Mouse (Mus musculus) testis, postnatal 14 days (tissue): ENCODE data around the gene Erg.

Experiments used
- DNase-seq: peaks from one replicate; pipeline ENCODE4 v3.0.0; 2021; ENCODE audit warnings: low spot score

Gene Erg

DNA sequence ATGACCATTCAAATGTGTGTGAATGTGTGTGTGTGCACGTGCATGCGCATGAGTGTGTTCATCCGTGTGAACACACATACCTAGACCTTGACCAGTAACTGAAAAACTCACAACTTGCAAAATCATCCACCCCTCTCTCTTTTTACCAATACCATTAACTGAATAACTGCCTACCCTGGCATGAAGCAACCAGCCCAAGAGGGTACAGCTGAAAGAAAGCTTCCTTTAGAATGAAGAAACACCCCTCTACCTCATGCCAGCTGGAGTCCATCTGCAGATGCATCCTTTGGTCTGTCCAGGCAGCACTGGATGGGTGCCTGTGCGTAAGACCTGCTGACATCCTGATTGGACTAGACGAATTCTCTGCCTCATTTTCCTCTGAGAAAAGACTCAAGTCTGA, 198.1 kb downstream of the Erg start:
- no peak for DNase-seq

DNA sequence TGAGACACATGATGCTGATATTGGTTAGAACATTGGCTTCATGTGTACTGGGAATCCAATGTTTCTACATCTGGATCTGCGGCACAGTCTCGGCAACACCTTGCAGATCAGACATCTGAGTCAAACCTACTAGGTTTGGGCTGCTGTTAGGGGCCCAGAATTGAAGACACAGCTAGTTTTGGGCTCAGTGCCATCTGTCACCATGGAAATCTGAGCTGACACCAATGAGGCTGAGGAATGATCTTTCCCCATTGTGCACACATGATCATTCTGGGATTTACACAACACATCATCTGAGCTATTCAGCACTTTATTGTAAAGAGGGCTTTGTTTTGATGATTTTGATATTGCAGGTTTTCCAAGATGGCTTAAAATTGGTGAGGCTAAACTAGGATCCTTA, 199.4 kb downstream of the Erg start:
- no peak for DNase-seq

DNA sequence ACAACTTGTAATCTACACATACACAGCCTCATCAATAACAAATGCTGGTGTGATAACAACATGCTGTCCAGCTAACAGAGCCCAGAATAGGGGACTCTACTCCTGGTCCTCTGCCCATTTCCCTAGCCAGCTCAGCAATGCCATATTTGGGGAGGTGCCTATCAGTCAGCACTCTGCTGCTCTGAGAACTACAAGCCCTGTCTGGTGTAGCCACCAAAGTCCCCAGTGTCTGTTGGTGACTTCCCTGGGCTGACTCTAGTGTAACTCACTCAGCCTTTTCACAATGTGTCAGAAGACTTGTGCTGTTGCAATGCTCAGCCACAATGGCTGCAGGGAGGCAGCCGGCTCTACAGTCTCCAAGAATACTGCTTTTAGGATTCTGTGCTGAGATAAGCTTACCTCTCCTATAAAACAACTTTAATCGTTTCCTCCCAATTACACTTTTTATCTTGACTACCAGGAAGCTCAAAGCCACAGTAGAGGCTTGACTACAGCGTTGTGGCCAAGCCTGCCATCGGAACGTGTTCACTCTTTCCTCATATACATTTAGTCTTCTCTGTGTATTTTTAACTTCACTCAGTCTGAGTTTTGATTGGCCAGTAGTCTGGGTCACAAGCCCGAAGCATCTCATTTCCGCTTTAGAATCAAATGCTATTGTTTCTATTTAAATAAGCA, 201.0 kb downstream of the Erg start:
- DNase-seq, result no peak

DNA sequence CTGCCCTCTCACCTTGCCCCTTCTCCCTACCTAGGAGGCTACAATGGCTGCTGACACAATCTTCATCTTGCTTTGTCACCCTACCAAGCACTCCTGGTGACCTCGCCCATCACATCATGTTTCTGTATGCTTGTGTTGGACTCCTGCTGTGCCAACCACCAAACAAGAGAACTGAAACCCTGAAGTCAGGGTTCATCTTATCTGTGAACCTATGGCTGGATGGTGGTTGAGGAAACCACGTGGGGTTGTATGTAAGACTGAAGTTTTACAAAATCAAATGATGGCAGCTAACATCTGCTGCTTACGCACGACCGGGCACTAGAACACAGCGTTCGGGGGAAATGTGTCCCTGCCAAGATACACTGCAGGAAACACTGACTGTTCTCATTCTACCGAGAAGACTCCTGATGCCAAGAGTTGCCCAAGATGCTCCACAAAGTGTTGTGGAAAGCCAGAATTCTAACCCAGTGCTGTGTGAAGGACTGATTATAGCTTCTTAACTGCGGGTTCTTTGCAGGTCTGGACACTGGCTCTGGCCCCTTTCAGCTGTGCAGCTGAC, 201.7 kb downstream of the Erg start:
- no peak for DNase-seq

DNA sequence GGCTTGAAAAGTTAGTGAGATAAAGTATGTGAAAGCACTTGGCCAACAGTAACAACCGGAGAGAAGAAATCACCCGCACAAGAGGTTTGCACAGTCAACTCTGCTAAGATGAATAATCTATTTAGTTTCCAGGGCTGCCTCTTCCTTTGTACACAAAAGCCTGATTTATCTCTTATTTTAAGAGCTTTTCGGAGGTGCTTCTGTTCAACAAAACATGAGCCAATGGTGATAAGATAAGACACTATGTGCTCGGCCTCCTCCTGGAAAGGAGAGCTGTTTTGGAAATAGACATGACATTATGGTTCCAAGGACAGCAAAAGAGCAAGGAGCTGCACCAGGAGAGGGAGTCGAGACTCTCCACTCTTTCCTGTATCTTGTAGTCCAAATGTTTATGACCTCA, 204.1 kb downstream of the Erg start:
- no peak for DNase-seq

DNA sequence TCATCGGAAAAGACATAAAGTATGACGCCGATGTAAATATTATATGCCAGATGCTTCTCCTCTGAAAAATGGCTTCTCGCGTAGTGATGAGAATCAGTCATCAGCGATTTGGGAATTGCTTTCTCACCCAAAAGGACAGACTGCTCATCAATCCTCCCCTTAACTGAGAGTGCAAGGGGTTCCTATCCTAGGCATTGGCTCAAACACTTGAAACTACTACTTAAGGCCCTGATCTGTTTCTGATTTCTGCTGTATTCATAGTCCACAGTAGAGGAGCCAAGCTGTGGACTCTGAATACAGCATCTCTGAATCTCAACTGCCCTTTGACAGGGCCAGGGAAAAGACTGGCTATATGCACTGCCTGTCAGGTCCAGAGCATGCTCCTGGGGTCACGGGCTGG, 209.6 kb downstream of the Erg start:
- DNase-seq, result no peak

DNA sequence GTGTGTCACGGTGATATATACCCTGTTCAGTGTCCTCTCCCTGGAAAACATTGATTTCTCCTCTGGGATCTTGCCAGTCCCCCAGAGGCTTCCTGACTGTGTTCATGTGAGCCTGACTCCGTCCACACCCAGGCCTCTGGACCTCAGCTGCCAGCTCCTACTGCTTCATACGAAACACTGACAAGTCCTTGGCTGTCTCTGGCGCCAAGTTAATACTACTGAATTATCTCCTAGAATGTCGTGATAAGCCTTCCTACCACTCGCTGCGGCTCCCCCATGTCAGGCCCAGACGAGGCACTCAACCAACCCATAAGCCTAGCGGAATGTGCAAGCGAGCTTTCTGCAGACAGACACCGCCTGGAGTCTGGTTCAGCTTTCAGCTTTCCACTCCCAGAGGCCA, 210.0 kb downstream of the Erg start:
- no peak for DNase-seq

DNA sequence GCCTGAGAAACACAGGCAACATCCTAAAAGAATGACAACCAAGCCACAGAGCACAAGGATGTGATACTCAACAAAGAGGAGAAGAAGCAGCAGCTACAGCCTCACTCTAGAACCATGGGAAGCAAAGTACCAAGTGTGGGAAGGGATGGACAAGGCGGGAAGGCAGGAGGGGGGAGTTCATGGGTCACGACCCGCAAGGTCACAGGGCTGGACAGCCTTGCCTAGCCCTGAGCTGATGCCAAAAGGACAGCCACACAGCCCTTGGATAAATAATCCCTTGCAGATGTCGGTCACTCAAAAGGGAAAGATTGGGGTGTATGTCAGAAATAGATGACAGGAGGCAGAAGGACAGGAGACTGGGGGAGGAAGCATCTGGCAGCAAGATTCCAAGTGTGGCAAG, 211.7 kb downstream of the Erg start:
- no peak for DNase-seq

DNA sequence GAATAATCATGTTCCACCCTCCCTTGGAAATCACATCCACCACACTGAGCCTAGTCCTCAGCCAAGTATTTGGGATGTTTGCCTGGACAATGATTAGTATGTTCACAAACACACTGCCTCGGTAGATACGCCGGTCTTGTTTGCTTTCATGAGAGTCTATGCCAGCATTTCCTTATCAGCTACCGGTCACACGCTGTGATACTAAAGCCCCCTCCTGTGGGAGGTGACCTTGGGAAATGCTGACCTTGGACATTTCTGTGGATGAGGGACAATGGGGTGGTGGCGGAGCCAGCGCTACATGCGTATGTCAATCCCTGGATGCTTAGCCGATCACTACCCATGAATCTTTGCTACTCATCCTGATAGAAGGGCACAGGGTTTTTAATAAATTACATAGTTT, 213.4 kb downstream of the Erg start:
- peak; percentile 66 for DNase-seq

DNA sequence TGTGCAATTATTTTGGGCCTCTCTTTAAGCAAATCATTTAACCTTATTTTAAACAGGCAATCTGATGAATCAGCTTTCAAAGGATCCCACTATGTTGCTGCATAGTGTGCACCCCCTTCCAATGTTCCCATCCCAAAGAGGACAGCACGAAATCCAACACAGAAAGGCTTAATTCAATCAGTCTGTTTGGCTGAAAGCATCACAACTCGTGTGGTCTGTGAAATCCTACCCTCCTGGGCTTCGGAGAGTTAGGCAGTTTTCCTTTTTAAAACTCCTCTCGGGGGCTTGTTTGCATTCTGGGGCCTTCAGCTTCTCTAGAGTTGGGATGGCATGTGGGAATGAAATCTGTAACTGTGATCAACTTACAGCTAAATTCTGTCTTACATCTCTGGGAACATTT, 214.7 kb downstream of the Erg start:
- DNase-seq, result no peak

DNA sequence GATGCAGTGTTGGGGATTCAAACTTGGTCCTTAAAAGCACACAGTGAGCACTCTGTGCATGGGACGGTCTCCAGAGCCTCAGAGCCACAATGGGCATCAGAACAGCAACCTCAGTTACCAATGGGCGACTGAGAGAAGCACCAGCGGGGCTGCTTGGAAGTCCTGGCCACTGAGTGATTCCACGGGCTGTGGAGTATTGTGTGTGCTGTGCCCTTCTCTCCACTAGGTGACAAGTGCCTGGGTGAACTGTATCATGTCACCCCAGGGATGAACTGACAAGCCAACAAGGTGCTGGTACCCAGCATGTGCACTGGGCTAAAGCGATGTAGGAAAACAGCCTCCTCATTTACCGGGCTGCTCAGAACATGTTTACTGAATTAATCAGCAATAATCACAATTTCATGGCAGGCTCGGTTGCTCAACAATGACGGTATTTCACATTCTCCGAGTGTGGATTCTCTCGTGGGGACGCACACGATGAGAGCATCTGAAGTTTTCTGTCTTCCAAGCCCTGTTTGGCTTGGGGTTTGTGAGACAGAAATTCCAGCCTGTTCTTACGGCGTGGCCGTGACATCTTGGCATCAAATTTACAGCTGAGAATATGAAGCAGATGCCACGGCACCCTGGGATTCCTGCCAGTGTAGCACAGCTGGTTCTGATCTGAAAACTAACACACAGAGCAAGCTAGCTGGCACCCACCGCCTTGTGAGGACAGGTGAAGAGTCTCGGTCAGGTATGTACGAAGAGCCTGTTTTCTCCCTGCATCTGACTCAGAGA, 219.2 kb downstream of the Erg start:
- no peak for DNase-seq

DNA sequence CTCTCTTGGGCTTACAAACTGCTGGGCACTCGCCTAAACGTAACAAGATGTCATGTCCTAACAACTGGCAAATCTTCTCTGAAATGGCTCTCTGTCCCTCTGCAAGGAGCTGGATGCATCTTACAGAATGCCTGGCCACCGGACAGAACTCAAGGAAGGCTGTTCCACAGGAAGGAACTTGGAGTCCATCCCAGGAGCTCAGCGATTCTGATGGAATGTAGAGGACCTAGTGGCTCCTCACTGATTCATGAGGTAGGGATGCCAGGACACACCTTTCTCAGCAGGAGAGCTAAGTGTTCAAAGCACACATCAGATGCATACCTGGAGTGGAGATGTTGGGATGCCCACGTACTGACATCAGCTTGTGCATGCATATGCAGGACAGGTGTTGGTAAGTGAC, 221.2 kb downstream of the Erg start:
- peak; percentile 28 for DNase-seq

DNA sequence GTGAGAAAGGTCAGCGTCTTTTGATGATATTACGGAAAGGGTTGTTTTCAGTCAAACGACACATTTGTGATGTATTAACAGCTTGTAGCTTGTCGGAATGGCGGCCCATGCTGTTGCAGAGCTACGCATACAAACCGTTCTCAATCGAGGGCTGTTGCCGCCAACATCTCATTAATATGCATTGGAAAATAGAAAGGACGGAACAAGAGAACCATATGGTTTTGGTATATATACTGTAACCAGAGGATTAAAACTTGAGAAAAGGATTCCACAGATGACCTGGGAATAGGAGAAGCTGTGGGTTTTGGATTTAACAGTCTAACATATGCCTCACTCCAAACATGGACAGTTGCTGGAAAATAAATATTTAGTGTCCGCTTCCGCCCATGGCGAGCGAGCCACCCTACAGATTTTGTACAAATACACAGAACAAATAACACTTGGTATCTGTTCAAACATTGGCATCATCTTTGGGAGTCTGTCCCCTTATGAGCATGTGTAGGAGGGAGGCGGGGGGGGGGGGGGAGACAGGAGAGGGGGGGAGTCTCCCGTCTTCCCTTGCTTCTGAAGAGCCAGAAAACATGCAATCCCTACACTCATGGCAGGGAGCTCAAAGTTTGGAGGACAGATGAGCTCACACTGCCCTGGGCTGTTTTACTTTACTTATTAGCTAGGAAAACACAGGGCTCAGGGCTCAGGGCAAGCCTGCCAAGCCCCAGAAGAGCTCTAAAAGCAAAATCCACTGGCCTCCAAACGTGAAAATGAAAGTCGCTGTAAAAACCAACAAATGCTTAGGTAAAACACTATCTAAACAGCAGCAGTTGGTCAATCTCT, 222.5 kb downstream of the Erg start:
- DNase-seq, result no peak

DNA sequence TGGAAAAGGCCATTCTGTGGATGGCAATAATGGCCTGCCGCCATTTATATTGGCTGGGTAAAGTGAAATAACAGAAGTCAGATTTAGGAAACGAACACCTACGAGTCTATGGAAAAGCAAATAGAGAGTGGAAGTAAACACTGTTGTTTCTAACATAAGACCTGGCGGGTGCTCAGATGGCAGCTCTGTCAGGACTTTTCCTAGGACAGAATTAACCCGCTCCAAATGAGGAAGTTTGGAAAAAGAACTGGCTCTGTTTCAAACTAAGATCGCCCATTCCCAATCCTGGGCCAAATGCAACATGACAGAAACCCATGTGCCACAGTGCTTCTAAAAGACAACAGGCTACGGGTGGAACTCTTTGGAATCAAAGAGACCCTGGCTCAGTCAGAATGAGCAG, 224.4 kb downstream of the Erg start:
- no peak for DNase-seq

DNA sequence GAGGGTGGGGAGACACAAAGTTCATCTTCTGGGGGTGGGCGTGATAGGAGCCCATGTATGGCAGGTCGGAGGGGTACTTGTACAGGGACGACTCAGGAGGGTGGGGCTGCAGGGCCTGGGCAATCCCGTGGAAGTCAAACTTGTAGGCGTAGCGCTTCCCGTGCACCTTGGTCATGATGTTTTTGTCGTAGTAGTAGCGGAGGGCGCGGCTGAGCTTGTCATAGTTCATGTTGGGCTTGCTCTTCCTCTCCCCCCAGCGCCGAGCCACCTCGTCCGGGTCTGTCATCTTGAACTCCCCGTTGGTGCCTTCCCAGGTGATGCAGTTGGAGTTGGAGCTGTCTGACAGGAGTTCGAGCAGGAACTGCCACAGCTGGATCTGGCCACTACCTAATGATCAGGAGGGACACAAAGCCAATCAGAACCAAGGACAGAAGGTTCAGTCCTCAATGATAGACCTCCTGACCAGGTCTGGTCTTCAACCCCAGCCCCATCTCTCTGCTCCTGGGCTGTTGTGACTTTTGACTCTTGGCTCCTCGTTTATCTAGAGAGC, 225.4 kb downstream of the Erg start:
- no peak for DNase-seq

DNA sequence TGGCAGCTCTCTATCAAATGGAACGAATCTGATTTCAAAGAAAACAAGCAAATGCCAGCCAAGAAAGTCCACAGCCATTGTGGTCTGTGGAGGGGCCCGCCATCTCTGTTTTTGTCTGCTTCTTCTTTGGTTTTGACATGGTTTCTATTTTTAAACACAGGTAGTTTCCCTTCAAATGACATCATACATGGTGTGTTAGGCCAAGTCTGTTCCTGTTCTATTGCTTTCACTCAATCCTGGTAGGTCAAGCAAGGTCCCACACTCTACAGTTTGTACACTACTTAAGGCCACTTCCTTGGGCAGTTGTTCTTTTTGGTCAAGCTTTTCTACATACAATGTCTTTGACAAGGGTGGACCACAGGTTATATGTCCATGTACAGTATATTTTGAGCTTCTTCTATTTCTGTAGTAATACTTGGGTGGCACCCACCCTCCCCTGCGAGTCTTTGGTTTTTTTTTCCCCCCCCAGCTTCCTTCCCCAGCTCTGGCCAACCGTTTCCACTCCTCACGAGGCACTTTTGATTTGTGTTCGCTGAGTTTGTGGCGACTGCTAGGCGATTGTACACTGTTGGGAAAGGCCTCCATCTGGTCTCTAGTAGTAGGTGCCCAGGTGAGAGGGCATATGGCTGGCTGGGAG, 226.1 kb downstream of the Erg start:
- no peak for DNase-seq

DNA sequence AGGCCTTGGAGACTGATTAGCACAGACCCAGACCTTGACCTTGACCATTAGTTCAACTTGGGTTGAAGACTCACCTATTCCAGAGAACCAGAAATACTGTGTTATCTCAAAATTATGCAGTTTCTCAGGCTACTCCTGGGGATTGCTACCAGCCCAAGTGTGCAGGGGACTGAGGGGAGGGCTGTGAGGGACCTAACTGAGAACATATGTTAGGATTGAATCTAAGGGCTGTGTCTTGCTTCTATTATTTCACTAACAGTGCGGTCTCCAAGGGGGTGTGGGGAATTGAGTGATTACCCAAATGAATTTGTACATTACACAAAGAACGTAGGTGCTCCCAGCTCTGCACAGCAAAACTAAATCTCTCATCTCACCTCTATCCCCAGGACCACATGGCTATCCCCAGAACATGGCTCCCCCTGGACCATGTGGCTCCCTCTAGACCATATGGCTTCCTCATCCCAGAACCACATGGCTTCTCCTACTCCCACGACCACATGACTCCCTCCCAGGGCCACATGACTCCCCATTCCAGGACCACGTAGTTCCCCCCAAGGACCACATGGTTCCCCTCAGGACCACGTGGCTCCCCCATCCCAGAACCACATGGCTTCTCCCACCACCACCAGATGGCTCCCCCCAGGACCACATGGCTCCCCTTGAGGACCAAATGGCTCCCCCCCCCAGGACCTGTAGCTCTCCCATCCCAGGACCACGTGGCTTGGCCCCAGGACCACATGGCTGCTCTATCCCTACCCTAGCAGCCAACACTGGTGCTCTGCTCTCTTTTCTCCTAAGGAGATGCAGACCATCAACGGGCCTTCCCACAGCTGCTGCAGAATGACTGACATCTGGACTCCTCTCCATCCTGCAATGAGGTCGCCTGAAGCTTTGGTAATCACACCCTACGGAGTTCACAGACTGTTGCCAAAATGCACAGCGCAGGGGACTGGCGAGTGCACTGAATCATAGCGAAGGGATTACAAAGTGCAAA, 229.1 kb downstream of the Erg start:
- DNase-seq, result no peak

DNA sequence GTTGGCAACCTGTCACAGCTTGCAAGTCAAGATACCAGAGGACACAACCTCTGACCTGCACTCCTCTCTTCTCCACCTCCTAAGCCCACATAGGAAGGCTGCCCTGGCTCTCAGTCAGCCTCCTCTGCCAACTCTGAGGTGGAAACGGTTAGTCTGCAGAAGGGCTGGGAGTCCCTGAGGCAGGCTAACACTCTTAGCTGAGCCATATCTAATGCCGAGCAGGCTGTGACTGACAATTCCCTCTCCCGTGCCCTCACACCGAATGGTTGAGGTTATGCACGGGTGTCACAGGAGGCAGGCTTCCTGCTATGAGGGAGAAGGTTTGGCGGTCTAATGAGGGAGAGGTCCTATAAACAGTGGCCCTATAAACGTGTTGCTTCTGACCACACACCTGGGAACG, 232.6 kb downstream of the Erg start:
- DNase-seq, result no peak

DNA sequence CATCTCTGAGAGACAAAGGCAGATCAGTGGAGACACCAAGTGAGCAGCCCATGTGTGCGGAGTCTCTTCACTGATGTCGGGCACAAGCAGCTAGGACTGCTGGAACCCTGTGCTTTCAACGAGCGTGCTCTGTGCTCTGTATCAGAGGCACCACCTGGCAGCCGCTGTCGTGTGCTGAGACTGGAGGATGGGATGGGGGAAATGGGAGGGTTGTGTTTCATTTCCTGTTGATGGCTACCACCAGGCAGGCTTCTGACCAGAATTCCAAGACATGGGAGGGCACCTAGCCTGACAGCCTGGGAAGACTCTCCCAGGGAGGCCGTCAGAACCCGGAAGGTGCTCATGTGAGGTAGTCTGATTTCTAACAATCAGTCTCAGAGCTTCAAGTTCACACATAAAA, 234.1 kb downstream of the Erg start:
- DNase-seq, result no peak

DNA sequence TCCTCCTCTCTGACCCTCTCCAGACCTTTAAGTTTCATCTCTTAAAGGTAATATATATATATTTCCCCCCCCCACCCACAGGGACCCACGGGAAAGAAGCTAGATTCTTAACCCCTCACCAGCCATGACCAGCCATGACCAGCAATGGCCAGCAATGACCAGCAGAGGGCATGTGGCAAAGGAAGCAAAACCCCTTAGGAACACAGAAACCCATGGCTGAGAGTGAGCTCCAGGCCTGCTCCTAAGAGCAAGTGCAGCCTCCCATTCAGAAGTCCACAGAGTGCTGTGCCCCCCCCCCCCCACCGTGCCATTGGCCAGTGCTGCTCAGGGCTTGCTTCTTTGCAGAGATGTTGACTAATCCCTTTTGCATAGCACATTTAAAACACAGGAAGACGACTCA, 235.9 kb downstream of the Erg start:
- no peak for DNase-seq

DNA sequence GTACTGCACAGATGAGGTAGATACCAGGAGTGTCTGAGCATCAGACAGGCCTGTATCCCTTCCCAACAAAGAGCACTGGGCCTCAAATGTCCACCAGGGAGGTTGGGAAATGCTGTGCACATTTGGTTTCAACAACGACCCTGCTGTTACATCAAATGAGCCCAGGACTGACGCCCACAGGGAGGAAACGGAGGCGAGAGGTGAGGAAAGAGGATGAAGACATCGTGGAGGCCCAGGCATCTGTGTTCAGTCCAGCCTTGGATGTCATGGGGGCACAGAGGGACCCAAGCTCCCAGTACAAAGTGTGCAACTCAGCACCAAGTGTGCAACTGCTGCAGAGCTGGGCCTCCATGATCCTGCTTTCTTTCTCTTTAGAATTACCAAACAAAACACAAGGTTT, 236.6 kb downstream of the Erg start:
- no peak for DNase-seq
